Mouse (Mus musculus) stomach, postnatal 0 days (tissue): ENCODE data around the gene Psmc1. TPM values are rescaled to one million over a fixed set of nuclear protein-coding genes. Genes with fewer than 3 reads are reported as not detected.

ENCODE experiments used
- ATAC-seq: fragments of 200-750 bp; cut with Nextera tagmentation; 2 replicates; pipeline ENCODE4 v1.8.0; 2017; ENCODE audit not compliant: low FRiP score, low TSS enrichment
- DNase-seq: peaks from one replicate; pipeline ENCODE4 v3.0.0-alpha.2; 2016; ENCODE audit warnings: low spot score
- H3K27ac ChIP-seq: fragments of 300-500 bp; sonication (generic); replicated peaks from 2 replicates; pipeline ENCODE4 v1.5.1; 2014; ENCODE audit warnings: mild to moderate bottlenecking, control low read depth
- H3K27me3 ChIP-seq: fragments of 300-500 bp; sonication (generic); 2 replicates; pipeline ENCODE4 v1.6.1; 2014; ENCODE audit warnings: low read length; ENCODE audit not compliant: control insufficient read depth, insufficient read depth
- H3K36me3 ChIP-seq: fragments of 300-500 bp; sonication (generic); 2 replicates; pipeline ENCODE4 v1.6.1; 2014; ENCODE audit warnings: low read length, mixed read lengths; ENCODE audit not compliant: control insufficient read depth, insufficient read depth
- H3K4me1 ChIP-seq: fragments of 300-500 bp; sonication (generic); replicated peaks from 2 replicates; pipeline ENCODE4 v1.6.1; 2014; ENCODE audit warnings: antibody characterized with exemption; ENCODE audit not compliant: control insufficient read depth, insufficient read depth
- H3K4me2 ChIP-seq: fragments of 300-500 bp; sonication (generic); replicated peaks from 2 replicates; pipeline ENCODE4 v1.6.1; 2014; ENCODE audit warnings: low read depth, mild to moderate bottlenecking, control low read depth, moderate library complexity
- H3K4me3 ChIP-seq: fragments of 300-500 bp; sonication (generic); 2 replicates; pipeline ENCODE4 v1.5.1; 2014; ENCODE audit warnings: low read depth, low read length, control low read depth
- H3K9ac ChIP-seq: fragments of 300-500 bp; sonication (generic); 2 replicates; pipeline ENCODE4 v1.6.1; 2014; ENCODE audit warnings: mild to moderate bottlenecking, low read length, control low read depth, mixed read lengths
- H3K9me3 ChIP-seq: fragments of 300-500 bp; sonication (generic); 2 replicates; pipeline ENCODE4 v1.6.1; 2016; ENCODE audit warnings: low read length; ENCODE audit not compliant: control insufficient read depth
- CTCF ChIP-seq: IDR thresholded peaks from 2 replicates; pipeline ENCODE4 v1.5.1; 2016; ENCODE audit warnings: antibody characterized with exemption, low read depth, mild to moderate bottlenecking, moderate library complexity
- EP300 ChIP-seq: optimal IDR thresholded peaks from 2 replicates; pipeline ENCODE3; 2016; ENCODE audit warnings: antibody characterized with exemption
- WGBS: fragments of 180-500 bp; shearing (Covaris S2); extraction: QIAGEN DNeasy Blood & Tissue Kit; methylation state at CpG from one replicate; pipeline ENCODE4 v1.1.7; 2014; 5-methylcytosine and 5-hydroxymethylcytosine counted together
- polyA plus RNA-seq: library from polyadenylated mRNA; unstranded; fragments of >200 nt; fragmentation: Nextera tagmentation; extraction: Ambion mirVana; gene quantifications from 2 replicates; pipeline ENCODE4 v1.2.1, GENCODE M21; 2015

Psmc1 gene
- polyA plus RNA-seq, 1 experiment from 2014 or later = 176 TPM

- 79% methylated on average over 11 of the region's 11 CpGs for WGBS
- Histone ChIP-seq H3K9me3 (no peaks in the 10 kb centered on the region), H3K27me3 (no peaks in the 10 kb centered on the region), H3K4me3 (no peak overlapping the region), H3K36me3 (peaks cover 39% of the 10 kb centered on the region), H3K4me2 (no peak overlapping the region), H3K9ac (no peak overlapping the region), H3K4me1 (no peaks in the 10 kb centered on the region), H3K27ac (no peak overlapping the region)
- no peak for TF ChIP-seq CTCF
- no peak for ATAC-seq
- DNase-seq = no peak
Measured at GRCm38 (mm10) chr12:100134395-100134936, 24.5 kb downstream of the Psmc1 start.

- 0 out of 2 replicates have a peak overlapping the region, but pooled peaks have one; percentile 8 for H3K27ac ChIP-seq
- no peak overlapping the region for H3K9ac ChIP-seq
- H3K4me1 ChIP-seq = no peaks in the 10 kb centered on the region
- H3K36me3 ChIP-seq = peaks cover 35% of the 10 kb centered on the region
- H3K4me2 ChIP-seq = no peak overlapping the region
- TF ChIP-seq EP300 (no peak), CTCF (no peak)
- ATAC-seq (no peak), DNase-seq (no peak)
- no peak overlapping the region for H3K4me3 ChIP-seq
- H3K27me3 ChIP-seq = no peaks in the 10 kb centered on the region
- 72% methylated on average over 3 of the region's 3 CpGs for WGBS
- H3K9me3 ChIP-seq = no peaks in the 10 kb centered on the region
Measured at GRCm38 (mm10) chr12:100135117-100135516, 25.2 kb downstream of the Psmc1 start.

GRCm38 (mm10) chr12:100142848-100143523 is 33.0 kb downstream of the Psmc1 start:
- H3K9ac ChIP-seq = no peak overlapping the region
- TF ChIP-seq EP300 = no peak
- no peak for TF ChIP-seq CTCF
- H3K4me2 ChIP-seq = no peak overlapping the region
- DNase-seq (no peak), ATAC-seq (no peak)
- H3K4me1 ChIP-seq = no peaks in the 10 kb centered on the region
- H3K4me3 ChIP-seq = no peak overlapping the region
- peaks cover 39% of the 10 kb centered on the region for H3K36me3 ChIP-seq
- H3K9me3 ChIP-seq = no peaks in the 10 kb centered on the region
- H3K27ac ChIP-seq = no peak overlapping the region
- H3K27me3 ChIP-seq = no peaks in the 10 kb centered on the region
- 80% methylated on average over 11 of the region's 11 CpGs for WGBS

GRCm38 (mm10) chr12:100143737-100144136 is 33.8 kb downstream of the Psmc1 start:
- no peak for TF ChIP-seq EP300
- TF ChIP-seq CTCF = no peak
- ATAC-seq (no peak), DNase-seq (no peak)
- WGBS = 94% methylated on average over 9 of the region's 9 CpGs
- no peak overlapping the region for H3K9ac ChIP-seq
- no peak overlapping the region for H3K27ac ChIP-seq
- H3K4me1 ChIP-seq = no peaks in the 10 kb centered on the region
- H3K36me3 ChIP-seq = peaks cover 35% of the 10 kb centered on the region
- no peak overlapping the region for H3K4me3 ChIP-seq
- no peaks in the 10 kb centered on the region for H3K9me3 ChIP-seq
- H3K27me3 ChIP-seq = no peaks in the 10 kb centered on the region
- no peak overlapping the region for H3K4me2 ChIP-seq

- ATAC-seq (no peak), DNase-seq (no peak)
- H3K36me3 ChIP-seq = peaks cover 36% of the 10 kb centered on the region
- no peak overlapping the region for H3K9ac ChIP-seq
- no peak overlapping the region for H3K27ac ChIP-seq
- TF ChIP-seq CTCF (no peak), EP300 (no peak)
- H3K4me2 ChIP-seq = no peak overlapping the region
- no peak overlapping the region for H3K4me3 ChIP-seq
- H3K4me1 ChIP-seq = no peaks in the 10 kb centered on the region
- no peaks in the 10 kb centered on the region for H3K27me3 ChIP-seq
- WGBS = 74% methylated on average over 5 of the region's 5 CpGs
- H3K9me3 ChIP-seq = no peaks in the 10 kb centered on the region
Measured at GRCm38 (mm10) chr12:100144269-100144668, 34.3 kb downstream of the Psmc1 start.

- Histone ChIP-seq H3K27ac (no peak overlapping the region), H3K27me3 (no peaks in the 10 kb centered on the region), H3K4me1 (no peaks in the 10 kb centered on the region), H3K9ac (no peak overlapping the region), H3K36me3 (peaks cover 12% of the 10 kb centered on the region), H3K4me2 (no peak overlapping the region), H3K9me3 (no peaks in the 10 kb centered on the region), H3K4me3 (no peak overlapping the region)
- WGBS = 86% methylated on average over 7 of the region's 7 CpGs
- TF ChIP-seq CTCF = no peak
- TF ChIP-seq EP300 = no peak
- no peak for ATAC-seq
- DNase-seq = no peak
Measured at GRCm38 (mm10) chr12:100152466-100152865, 42.5 kb downstream of the Psmc1 start.
